Mouse (Mus musculus): ENCODE measurements around the gene Med13l.

Gene Med13l

DNA sequence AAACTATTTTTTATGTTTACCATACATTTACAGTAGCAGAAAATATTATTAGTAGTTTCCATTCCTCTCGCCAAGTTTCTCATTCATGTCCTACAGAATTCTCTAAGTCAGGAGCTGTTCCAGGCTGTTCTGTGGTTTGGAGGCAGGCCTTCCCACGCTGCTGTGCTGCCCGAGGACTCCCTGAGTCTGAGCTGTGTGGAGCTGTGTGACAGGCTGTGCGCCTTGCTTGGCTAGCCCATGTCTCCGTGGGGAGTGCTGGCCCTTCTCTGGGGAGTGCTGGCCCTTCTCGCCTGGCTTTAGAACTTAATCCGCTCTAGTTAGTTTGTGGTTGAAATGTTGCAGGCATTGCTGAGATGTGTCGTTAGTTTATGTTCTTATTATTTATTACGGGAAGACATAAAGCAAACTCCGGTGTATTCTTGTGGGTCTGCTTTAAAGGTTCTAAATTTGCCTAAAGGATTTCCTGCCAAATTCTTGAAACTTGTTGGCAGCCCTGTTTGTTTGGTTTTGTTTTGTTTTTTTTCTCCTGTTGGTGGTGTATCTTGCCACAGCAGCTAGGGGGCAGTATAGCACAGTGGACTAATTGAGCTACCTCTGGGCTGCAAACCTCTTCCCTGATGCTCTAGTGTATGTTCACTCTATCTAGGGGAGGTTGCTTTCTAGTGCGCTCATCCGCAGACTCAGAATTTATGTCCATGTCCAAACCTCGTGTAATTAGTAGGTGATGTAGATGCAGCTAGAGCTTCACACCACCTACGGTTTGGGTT, 34.2 kb downstream of the Med13l start:
- DNase-seq (ENCODE audit: low spot score) = no peak

DNA sequence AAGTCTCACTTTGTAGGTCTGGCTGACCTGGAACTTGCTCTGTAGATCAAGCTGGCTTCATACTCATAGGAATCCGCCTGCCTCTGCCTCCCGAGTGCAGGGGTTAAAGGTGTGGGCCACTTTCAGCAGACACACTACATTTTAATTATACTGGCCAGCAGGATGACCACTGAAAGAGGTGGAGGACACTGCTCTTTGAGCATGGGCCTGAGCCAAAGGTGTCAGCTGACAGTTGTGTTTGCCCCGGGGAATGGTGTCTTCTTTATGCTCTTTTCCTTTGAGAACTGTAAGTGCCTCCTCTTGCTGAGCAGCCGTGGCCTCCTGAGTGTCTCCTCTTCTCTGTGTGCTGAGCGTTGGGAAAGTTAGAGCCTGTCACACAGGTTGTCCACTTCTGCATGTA, 35.4 kb downstream of the Med13l start:
- DNase-seq (ENCODE audit: low spot score) = no peak

DNA sequence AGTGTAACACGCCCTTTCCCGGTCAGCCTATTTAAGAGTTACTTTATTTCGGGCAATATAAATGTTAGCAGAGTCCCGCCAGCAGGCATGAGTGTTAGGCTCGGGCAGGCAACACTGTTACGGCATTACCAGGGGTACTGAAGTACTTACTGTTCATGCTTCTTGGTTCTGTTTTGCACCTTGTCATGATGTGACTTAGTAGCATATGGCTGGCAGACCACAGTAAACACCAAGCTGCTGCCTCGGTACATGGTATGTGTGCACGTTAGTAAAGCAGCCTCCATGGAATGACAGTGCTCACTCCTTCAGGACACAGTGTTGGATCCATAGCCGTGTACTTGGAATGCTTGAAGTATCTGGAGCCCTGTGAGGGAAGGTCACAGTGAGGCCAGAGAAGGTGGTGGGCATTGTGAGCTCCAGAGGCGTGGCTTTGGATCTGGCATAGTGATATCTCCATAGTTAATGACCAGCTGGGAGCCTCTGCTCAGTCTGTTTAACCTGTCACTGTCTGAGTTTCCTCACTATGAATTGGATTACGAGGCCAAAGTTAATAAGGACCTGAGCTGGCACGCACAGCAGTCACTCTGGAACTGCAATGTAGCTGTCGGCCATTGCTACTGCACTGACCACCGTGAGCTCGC, 36.1 kb downstream of the Med13l start:
- no peak for DNase-seq (ENCODE audit: low spot score)

- DNase-seq (ENCODE audit: low spot score) = no peak
Observed at GRCm38 (mm10) chr5:118598601-118599000, 38.1 kb downstream of the Med13l start.

- no peak for DNase-seq (ENCODE audit: low spot score)
Observed at GRCm38 (mm10) chr5:118601452-118601851, 41.0 kb downstream of the Med13l start.

DNA sequence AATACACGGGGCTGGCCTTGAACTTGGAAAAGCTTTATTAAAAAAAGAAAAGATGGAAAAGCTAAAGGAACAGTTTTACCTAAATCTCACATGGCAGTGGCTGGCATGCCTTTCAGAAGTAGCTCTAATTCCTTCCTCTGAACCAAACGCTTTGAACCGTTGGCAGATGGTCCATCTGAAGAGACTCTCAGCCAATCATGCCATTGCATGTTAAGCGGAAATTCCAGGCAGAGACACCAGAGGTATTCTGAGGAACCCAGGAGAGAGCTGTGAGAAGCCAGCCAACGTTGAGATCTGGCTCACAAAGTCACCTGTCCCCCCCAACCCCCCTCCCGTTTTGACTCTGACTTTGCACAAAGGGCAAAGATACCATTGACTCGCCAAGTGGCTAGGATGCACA, 42.2 kb downstream of the Med13l start:
- DNase-seq (ENCODE audit: low spot score) = no peak

- no peak for DNase-seq (ENCODE audit: low spot score)
Observed at GRCm38 (mm10) chr5:118605424-118606067, 45.1 kb downstream of the Med13l start.

- DNase-seq (ENCODE audit: low spot score) = no peak
Observed at GRCm38 (mm10) chr5:118606636-118607035, 46.2 kb downstream of the Med13l start.

DNA sequence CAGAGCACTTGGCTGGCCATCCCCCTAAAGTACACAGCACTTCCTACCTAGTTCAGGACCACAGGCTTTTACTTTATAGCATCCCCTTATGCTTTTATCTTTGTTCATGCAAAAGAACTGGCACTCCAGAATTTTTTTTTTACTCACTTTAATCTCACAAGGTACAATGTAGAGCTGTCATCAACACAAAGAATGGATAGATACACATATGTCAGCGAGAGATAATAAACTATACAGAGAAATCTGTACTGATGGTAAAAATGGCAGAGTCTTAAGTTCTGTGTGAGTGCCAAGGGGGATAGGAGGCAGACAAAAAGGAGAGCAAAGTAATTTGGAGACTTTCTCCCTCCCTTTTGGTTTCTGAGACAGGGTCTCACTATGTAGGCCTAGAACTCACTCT, 47.4 kb downstream of the Med13l start:
- no peak for DNase-seq (ENCODE audit: low spot score)

- DNase-seq (ENCODE audit: low spot score) = no peak
Observed at GRCm38 (mm10) chr5:118610468-118610867, 50.0 kb downstream of the Med13l start.

- no peak for DNase-seq (ENCODE audit: low spot score)
Observed at GRCm38 (mm10) chr5:118612956-118613631, 52.6 kb downstream of the Med13l start.

- DNase-seq (ENCODE audit: low spot score) = no peak
Observed at GRCm38 (mm10) chr5:118613704-118614103, 53.2 kb downstream of the Med13l start.

DNA sequence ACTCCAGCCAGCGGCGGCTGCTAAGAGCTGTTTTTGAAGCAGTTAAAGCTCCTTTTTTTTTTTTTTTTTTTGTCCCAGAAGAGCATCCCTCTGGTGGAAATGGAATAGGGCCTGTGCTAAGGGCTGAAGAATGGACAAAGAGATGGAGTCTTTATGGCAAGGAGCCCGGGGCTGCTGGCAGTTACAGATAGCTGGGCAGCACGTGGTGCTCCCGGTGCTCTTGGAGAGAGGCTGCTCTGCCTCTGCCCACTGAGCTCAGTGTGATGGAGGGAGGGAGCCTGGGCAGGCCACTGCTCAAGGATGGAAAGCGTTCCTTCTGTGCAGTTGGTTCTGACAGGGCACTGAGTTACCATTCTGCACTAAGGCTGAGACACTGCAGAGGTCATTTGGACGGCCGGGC, 53.6 kb downstream of the Med13l start:
- no peak for DNase-seq (ENCODE audit: low spot score)

- DNase-seq (ENCODE audit: low spot score) = no peak
Observed at GRCm38 (mm10) chr5:118614571-118614981, 54.1 kb downstream of the Med13l start.

DNA sequence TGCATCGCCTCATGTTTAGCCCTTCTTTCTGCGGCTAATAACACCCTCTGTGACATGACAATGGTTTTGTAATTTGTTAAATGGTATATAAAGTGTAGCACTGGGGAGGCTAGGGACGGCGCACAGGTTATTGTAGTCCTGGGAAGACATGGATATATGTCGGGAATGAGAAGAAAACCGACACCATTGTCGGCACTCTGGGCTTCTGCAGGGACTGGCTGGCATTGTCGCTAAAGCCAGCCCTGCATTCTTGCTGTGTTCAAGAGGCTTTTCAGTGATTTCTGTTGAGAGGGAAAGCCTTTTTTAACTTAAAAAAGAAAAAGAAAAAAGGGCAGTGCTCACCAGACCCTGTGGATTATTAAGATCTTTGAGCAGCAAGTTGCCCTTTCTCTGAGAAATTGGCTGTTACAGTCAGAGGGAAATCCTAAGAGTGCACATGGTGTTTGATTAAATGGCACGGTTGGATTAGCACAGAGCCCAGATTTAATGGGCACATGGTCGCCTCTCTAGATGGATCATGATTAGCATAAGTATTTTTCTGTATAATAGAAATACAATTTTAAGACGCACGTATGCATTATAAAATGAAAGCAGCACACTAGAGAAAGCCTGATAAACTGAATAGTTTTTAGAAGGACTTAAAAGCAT, 58.6 kb downstream of the Med13l start:
- no peak for DNase-seq (ENCODE audit: low spot score)

DNA sequence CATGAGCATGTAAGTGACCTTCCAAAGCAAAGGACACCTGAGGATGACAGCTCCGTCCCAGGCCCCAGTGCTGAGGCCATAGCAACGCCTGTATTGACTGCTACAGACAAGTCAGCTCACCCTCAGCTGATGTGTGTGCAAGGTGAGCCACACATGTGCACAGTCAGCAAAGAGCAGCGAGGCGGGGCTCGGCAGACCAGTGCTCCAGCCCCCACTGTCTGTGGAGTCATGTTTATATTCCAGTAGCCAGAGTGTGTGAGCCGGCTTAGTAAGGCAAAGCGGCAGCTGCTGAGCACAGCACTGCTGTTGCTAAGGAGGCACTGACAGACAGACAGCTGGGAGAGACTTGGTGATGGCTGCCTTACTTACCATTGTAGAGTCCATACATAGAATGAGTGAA, 59.3 kb downstream of the Med13l start:
- DNase-seq (ENCODE audit: low spot score) = no peak

DNA sequence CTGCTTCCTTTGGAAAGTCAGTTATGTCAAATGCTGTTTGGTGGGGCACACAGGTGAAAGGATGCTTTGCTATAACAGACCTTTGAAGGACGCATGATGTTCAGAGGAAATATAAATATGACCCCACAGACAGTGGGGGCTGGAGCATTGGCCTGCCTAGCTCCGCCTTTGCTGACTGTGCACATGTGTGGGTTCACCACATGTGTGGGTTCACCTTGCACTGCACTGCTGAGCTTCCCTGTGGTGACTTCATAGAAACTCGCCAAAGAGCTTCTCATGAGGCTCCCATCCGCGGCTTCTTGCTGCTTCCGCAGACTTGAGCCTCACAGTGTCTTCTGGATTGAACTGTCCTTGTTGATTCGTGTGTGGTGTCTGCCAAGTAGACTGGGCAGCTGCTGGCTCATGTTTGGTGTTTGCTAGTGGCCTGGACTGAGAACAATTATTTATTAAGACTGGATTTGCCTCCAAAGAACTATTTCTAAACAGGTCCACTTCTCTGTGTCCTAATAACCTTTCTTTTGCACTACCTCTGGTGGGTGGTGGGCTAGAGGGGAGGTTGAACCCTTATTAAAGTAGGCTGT, 59.9 kb downstream of the Med13l start:
- no peak for DNase-seq (ENCODE audit: low spot score)

DNA sequence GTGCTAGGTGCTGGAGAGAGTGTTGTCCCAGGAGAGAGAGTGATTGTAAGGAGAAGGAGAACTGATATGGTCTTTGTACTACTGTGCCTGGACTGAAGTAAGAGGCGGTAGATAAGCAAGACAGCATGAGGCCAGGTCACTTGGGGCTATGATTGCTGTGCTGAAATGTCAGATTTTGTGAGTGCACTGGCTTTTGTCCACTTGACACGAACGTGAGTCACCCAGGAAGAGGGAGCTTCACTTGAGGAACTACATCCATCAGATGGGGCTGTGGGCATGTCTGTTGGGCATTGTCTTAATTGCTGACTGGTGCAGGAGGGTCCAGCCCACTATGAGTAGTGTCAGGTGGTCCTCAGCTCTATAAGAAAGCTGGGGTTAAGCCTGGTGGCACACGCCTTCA, 61.4 kb downstream of the Med13l start:
- no peak for DNase-seq (ENCODE audit: low spot score)

DNA sequence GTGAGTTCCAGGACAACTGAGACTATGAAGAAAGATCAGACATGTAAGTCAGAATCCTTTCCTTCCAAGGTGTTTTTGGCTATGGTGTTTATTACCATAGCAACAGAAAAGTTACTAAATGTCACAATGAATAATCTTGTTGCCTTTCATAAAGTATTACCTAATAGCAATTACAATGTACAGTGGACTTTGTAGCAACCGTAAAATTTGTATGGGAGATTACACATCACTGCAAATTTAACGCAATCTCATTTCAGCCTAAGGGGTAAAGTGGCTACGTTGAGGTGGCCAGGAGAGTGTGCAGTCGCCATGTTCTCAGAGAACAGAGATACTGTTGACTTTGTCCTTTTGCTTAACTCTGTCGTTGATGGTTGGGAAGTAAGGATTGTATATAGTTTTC, 61.9 kb downstream of the Med13l start:
- DNase-seq (ENCODE audit: low spot score) = no peak

DNA sequence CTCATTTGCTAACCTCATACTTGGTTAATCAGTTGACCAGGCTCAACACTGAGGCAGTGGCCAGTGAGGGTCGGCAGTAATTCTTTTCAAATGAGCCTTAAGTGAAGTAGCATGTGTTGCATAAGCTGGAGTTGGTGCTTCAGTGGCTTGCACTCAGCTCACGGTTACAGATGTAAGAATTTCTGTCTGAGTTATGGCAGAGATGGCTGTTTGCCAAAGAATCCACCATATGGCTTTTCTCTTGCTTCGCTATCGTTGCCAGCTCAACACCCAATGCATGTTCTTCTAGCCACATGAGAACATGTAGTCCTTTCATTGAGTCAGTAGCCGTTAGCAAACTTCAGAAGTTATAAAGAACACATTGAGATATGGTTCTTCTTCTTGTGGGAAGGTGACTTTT, 63.3 kb downstream of the Med13l start:
- no peak for DNase-seq (ENCODE audit: low spot score)

GRCm38 (mm10) chr5:118627630-118628029, 67.2 kb downstream of the Med13l start:
- no peak for DNase-seq (ENCODE audit: low spot score)

GRCm38 (mm10) chr5:118628211-118628610, 67.7 kb downstream of the Med13l start:
- no peak for DNase-seq (ENCODE audit: low spot score)

All from ovary, adult 18-20 months (tissue).